Comparison of ENCODE assay signal across 9 mouse cellular contexts in the genomic region with DNA sequence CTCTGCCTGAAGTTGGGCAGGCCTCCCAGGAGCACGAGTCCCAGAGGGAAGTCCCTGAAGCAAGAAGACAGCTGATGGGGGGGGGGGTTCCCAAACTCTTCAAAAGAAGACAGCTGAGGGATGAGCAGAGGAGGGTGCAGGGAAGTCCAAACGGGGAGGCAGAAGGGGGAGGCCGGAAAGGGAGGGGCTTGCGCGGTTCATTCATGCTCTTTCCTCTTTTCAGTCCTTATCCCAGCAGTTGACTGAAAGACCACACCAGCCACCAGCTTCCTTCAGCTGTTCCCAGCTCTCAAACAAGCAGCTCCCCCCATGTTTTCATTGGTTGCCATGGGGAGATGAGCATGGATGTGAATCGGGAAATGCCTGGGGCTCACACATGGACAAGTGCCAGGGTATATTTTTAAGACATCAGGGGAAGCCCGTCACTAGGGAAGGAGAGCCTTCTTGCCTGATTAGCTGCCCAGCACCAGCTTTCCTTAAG. TPM values are rescaled to one million over a fixed set of nuclear protein-coding genes. Genes with fewer than 3 reads are reported as not detected.
DNase-seq lines count a peak whose midpoint lies in the region; ATAC-seq and TF ChIP-seq lines count a peak whose summit lies in the region.
"Had no signal": no experiment of that assay in that cellular context is flagged by ENCODE, and none has a peak within 500 bp of the region (broad histone marks: within the 10 kb centered on the region; RNA-seq: fewer than 3 reads in every experiment).

No protein-coding gene starts in this region.

- ATAC-seq in midbrain, embryonic 14.5 days (ENCODE audit: low FRiP score, low TSS enrichment) = no peak
- no peak for ATAC-seq in midbrain, embryonic 13.5 days
- peak; percentile 8; the same call in 1 of the 2 replicates for ATAC-seq in stomach, embryonic 16.5 days (ENCODE audit: insufficient read depth, low FRiP score)
- no peak for ATAC-seq in erythroid progenitor cell, adult 5-6 weeks (replicated peaks; ENCODE audit: low FRiP score, poor library complexity, severe bottlenecking)

- DNase-seq in embryo, embryonic 10.5 days (ENCODE audit: low spot score) = peak; percentile 21
- no peak for DNase-seq in embryo, embryonic 9.5 days (ENCODE audit: extremely low spot score)
- peak; percentile 55 for DNase-seq in midbrain, embryonic 14.5 days
- peak; percentile 73 for DNase-seq in kidney, postnatal 14 days
- no peak for DNase-seq in layer of hippocampus, adult 2 months (ENCODE audit: low spot score in 2 of 2)

- H3K9ac ChIP-seq in midbrain, embryonic 14.5 days (replicated peaks; ENCODE audit: low read length) = no peak overlapping the region
- no peak overlapping the region for H3K9ac ChIP-seq in midbrain, embryonic 13.5 days (replicated peaks)
- no peak overlapping the region for H3K9ac ChIP-seq in stomach, embryonic 16.5 days (ENCODE audit: low read length)
- H3K9ac ChIP-seq: embryonic facial prominence, embryonic 13.5 days had no signal

- no peaks in the 10 kb centered on the region for H3K4me1 ChIP-seq in midbrain, embryonic 14.5 days (ENCODE audit: control insufficient read depth, insufficient read depth, low read length)
- 0 out of 2 replicates have a peak, but pooled peaks cover 7% of the 10 kb centered on the region for H3K4me1 ChIP-seq in midbrain, embryonic 13.5 days (replicated peaks)
- H3K4me1 ChIP-seq in stomach, embryonic 16.5 days (ENCODE audit: control insufficient read depth, insufficient read depth, low read length) = peaks cover 22% of the 10 kb centered on the region

- no peaks in the 10 kb centered on the region for H3K9me3 ChIP-seq in midbrain, embryonic 14.5 days (ENCODE audit: control insufficient read depth, low read length)
- no peaks in the 10 kb centered on the region for H3K9me3 ChIP-seq in midbrain, embryonic 13.5 days
- H3K9me3 ChIP-seq in stomach, embryonic 16.5 days (replicated peaks; ENCODE audit: control insufficient read depth, low read length) = no peaks in the 10 kb centered on the region
- H3K9me3 ChIP-seq: embryonic facial prominence, embryonic 13.5 days had no signal

- no peaks in the 10 kb centered on the region for H3K27me3 ChIP-seq in midbrain, embryonic 14.5 days (ENCODE audit: control insufficient read depth, insufficient read depth, low read length)
- H3K27me3 ChIP-seq in midbrain, embryonic 13.5 days = no peaks in the 10 kb centered on the region
- H3K27me3 ChIP-seq in stomach, embryonic 16.5 days (ENCODE audit: control insufficient read depth, insufficient read depth, low read length) = no peaks in the 10 kb centered on the region
- H3K27me3 ChIP-seq: embryonic facial prominence, embryonic 13.5 days had no signal

- no peak overlapping the region for H3K4me3 ChIP-seq in midbrain, embryonic 14.5 days (replicated peaks; ENCODE audit: low read depth, low read length)
- no peak overlapping the region for H3K4me3 ChIP-seq in midbrain, embryonic 13.5 days (replicated peaks)
- no peak overlapping the region for H3K4me3 ChIP-seq in stomach, embryonic 16.5 days (replicated peaks; ENCODE audit: low read length)
- no peak overlapping the region for H3K4me3 ChIP-seq in layer of hippocampus, adult 2 months
- H3K4me3 ChIP-seq: embryonic facial prominence, embryonic 13.5 days had no signal

- no peaks in the 10 kb centered on the region for H3K36me3 ChIP-seq in midbrain, embryonic 14.5 days (ENCODE audit: control insufficient read depth, insufficient read depth, low read length)
- H3K36me3 ChIP-seq in midbrain, embryonic 13.5 days = no peaks in the 10 kb centered on the region
- H3K36me3 ChIP-seq in stomach, embryonic 16.5 days (ENCODE audit: control insufficient read depth, insufficient read depth, low read length) = no peaks in the 10 kb centered on the region
- H3K36me3 ChIP-seq: embryonic facial prominence, embryonic 13.5 days had no signal

- TF ChIP-seq CTCF in layer of hippocampus, adult 2 months (conservative IDR thresholded peaks at IDR 0.05) = no peak

- WGBS in midbrain, embryonic 14.5 days = 66% methylated on average over 7 of the region's 7 CpGs
- 60% methylated on average over 7 of the region's 7 CpGs for WGBS in midbrain, embryonic 13.5 days
- WGBS in stomach, embryonic 16.5 days = 57% methylated on average over 7 of the region's 7 CpGs

- no peak overlapping the region for H3K4me2 ChIP-seq in midbrain, embryonic 14.5 days (ENCODE audit: low read length)
- no peak overlapping the region for H3K4me2 ChIP-seq in midbrain, embryonic 13.5 days (replicated peaks)
- no peak overlapping the region for H3K4me2 ChIP-seq in stomach, embryonic 16.5 days (ENCODE audit: low read depth, low read length)
- H3K4me2 ChIP-seq: embryonic facial prominence, embryonic 13.5 days had no signal

- H3K27ac ChIP-seq in midbrain, embryonic 14.5 days (replicated peaks; ENCODE audit: low read depth, low read length) = no peak overlapping the region
- H3K27ac ChIP-seq in midbrain, embryonic 13.5 days = no peak overlapping the region
- peak overlapping the region; percentile 36; the same call in 1 of the 2 replicates for H3K27ac ChIP-seq in stomach, embryonic 16.5 days (ENCODE audit: low read length)
- no peak overlapping the region for H3K27ac ChIP-seq in layer of hippocampus, adult 2 months
- H3K27ac ChIP-seq: embryonic facial prominence, embryonic 13.5 days had no signal

RNA-seq across cellular contexts. Expression of a gene that starts 22.0 kb away (rescaled TPM):
- not detected in 2 replicates for polyA plus RNA-seq in midbrain, embryonic 14.5 days (2014; fragmentation: Nextera tagmentation; extraction: Ambion mirVana)
- polyA plus RNA-seq in midbrain, embryonic 13.5 days (2015; fragmentation: Nextera tagmentation; extraction: Ambion mirVana) = not detected in 2 replicates
- 0.81 and 2.1 TPM in 2 replicates for polyA plus RNA-seq in stomach, embryonic 16.5 days (2015; fragmentation: Nextera tagmentation; extraction: Ambion mirVana)
- under 1 TPM in 1 of 2 experiments, not detected in 1; 0.41 TPM for total RNA-seq in layer of hippocampus, adult 2 months (2021)
- not detected in 2 replicates for total RNA-seq in erythroid progenitor cell, adult 5-6 weeks (2015; ENCODE audit: low replicate concordance)
- total RNA-seq in erythroid progenitor cell, adult 5-6 weeks (2017; ENCODE audit: low replicate concordance) = 0.26 TPM in 1 of 2 replicates, not detected in the other

Comparison
In these comparisons a context has a peak if more than half of its experiments do, and no peak if none do; other contexts are left out.
1. DNase-seq: peak in embryo, embryonic 10.5 days (single experiment), midbrain, embryonic 14.5 days (single experiment) and kidney, postnatal 14 days (single experiment); none in embryo, embryonic 9.5 days (single experiment) and layer of hippocampus, adult 2 months (0 of 2).